Mouse (Mus musculus): Measurements from ENCODE around the gene Tex264. TPM values are rescaled to one million over a fixed set of nuclear protein-coding genes. Genes with fewer than 3 reads are reported as not detected.
A peak's percentile ranks its signal among the peaks of the same experiment; 100 is the strongest.

The Tex264 gene
- polyA plus RNA-seq, 1 experiment from 2014 or later, result 59.7 TPM

DNA sequence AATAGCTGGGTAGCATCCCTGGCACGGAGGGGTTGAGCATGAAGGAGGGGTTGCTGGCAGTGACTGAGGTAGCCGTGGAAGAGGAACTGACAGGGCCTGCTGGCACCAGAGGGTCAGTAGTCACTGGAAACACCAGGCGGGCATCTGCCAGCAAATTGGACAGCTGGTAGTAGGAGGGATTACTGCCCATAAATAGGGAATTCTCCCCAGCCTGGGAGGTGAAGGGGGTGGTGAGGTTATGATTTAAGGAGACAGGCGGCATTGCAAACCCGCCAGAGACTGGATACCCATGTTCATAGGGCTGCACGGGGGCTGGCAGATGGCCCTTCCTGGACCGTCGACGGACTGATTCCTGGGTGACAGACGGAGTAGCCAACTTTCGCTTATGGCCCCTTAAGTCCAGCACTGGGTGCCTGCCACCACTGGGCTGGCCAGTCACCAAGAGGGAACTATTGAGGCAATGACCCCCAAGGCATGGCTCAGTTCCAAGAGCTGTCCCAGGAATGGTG, 7.3 kb upstream of the Tex264 start:
- WGBS, result 87% methylated on average over 11 of the region's 11 CpGs
- Histone ChIP-seq H3K4me3 (replicated peaks; ENCODE audit: low read length) (no peak overlapping the region), H3K4me1 (replicated peaks; ENCODE audit: control insufficient read depth, insufficient read depth, low read length) (no peaks in the 10 kb centered on the region), H3K9me3 (ENCODE audit: control insufficient read depth, low read length) (no peaks in the 10 kb centered on the region), H3K36me3 (ENCODE audit: control insufficient read depth, insufficient read depth) (peaks cover 11% of the 10 kb centered on the region; the same call in 1 of the 2 replicates), H3K27me3 (replicated peaks; ENCODE audit: control insufficient read depth, insufficient read depth, low read length) (no peaks in the 10 kb centered on the region), H3K9ac (replicated peaks; ENCODE audit: low read depth, low read length) (no peak overlapping the region), H3K27ac (ENCODE audit: low read length) (no peak overlapping the region), H3K4me2 (ENCODE audit: low read length) (no peak overlapping the region)
- no peak for ATAC-seq

DNA sequence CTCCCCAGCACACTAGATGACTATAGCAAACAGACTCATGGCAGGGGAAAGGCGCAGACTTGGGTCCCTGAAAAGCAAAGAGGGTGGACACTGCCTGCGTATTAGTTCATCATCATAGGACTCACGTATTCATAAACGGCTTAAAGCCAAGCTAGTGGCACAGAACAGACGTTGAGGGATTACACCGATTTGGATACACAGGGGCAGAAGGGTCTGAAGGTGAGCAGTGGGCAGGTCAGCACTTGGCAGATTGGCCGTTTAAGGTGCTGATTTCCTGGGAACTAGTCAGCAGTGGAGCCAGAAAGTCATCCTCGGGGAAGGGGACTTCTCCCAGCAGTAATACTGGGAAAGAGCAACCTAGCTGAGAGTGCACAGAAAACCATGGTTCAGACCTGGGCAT, 3.1 kb upstream of the Tex264 start:
- peaks cover 19% of the 10 kb centered on the region for H3K4me1 ChIP-seq (replicated peaks; ENCODE audit: control insufficient read depth, insufficient read depth, low read length)
- H3K27ac ChIP-seq (ENCODE audit: low read length), result no peak overlapping the region
- H3K4me3 ChIP-seq (replicated peaks; ENCODE audit: low read length), result no peak overlapping the region
- H3K9ac ChIP-seq (replicated peaks; ENCODE audit: low read depth, low read length), result no peak overlapping the region
- ATAC-seq, result no peak
- H3K27me3 ChIP-seq (replicated peaks; ENCODE audit: control insufficient read depth, insufficient read depth, low read length), result no peaks in the 10 kb centered on the region
- H3K36me3 ChIP-seq (ENCODE audit: control insufficient read depth, insufficient read depth), result peaks cover 8% of the 10 kb centered on the region; the same call in 1 of the 2 replicates
- 89% methylated on average over 8 of the region's 8 CpGs for WGBS
- H3K9me3 ChIP-seq (ENCODE audit: control insufficient read depth, low read length), result no peaks in the 10 kb centered on the region
- H3K4me2 ChIP-seq (ENCODE audit: low read length), result no peak overlapping the region

DNA sequence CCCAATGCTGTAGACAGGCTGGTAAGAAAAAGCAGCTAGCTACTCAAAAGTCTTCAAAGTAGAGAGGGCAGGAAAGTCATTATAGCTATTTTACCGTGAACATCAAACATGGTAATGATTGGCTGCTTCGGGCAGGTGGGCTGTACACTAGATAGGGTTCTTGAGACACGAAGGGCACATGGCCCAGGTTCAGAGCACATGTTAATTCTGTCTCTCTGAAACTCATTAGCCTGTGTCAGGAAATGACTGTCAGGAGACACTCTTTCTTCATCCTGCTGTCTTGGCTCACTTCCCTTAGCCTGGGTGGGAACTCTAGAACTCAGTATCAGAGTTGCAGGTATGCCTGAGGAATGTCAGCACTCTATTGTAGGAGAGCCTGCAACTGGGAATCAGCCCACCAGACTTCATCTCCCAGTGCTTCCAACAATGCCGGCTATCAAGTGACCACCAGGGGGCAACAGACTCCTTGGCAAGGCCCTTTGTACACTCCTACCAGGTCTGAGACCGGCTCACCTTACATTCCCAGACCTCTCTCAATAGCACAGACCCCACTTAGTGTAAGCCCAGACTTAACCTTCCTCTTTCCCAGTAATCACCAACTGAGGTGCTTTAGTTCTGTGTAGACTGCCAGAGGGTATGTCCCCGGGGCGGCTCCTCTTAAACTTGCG, 1.4 kb upstream of the Tex264 start:
- Histone ChIP-seq H3K4me3 (replicated peaks; ENCODE audit: low read length) (no peak overlapping the region), H3K9me3 (ENCODE audit: control insufficient read depth, low read length) (no peaks in the 10 kb centered on the region), H3K27ac (ENCODE audit: low read length) (no peak overlapping the region), H3K9ac (replicated peaks; ENCODE audit: low read depth, low read length) (no peak overlapping the region), H3K36me3 (ENCODE audit: control insufficient read depth, insufficient read depth) (no peaks in the 10 kb centered on the region), H3K4me1 (replicated peaks; ENCODE audit: control insufficient read depth, insufficient read depth, low read length) (peaks cover 19% of the 10 kb centered on the region), H3K27me3 (replicated peaks; ENCODE audit: control insufficient read depth, insufficient read depth, low read length) (no peaks in the 10 kb centered on the region), H3K4me2 (ENCODE audit: low read length) (no peak overlapping the region)
- peak; percentile 20; the same call in 1 of the 2 replicates for ATAC-seq
- WGBS, result 30% methylated on average over 8 of the region's 8 CpGs

DNA sequence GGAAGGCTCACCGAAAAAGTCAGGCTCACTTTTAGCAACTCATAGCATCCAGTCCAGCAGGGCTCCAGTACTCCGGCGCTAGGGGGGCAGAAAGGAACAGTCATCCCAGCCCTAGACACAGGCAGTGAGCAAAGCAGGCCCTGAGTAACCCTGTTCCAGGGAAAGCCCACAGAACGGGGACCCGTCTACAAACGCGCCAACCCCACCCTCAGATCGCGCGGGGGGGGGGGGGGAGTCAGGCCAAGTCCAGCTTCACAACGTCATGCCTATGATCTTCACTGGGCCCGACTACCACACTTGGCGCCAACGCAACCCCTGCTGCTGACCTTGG, 844 bp downstream of the Tex264 start:
- Histone ChIP-seq H3K9me3 (ENCODE audit: control insufficient read depth, low read length) (no peaks in the 10 kb centered on the region), H3K36me3 (ENCODE audit: control insufficient read depth, insufficient read depth) (0 out of 2 replicates have a peak, but pooled peaks cover 3% of the 10 kb centered on the region), H3K27me3 (replicated peaks; ENCODE audit: control insufficient read depth, insufficient read depth, low read length) (no peaks in the 10 kb centered on the region), H3K27ac (ENCODE audit: low read length) (no peak overlapping the region), H3K4me1 (replicated peaks; ENCODE audit: control insufficient read depth, insufficient read depth, low read length) (peaks cover 19% of the 10 kb centered on the region), H3K4me2 (ENCODE audit: low read length) (peak overlapping the region; percentile 94), H3K9ac (replicated peaks; ENCODE audit: low read depth, low read length) (peak overlapping the region; percentile 82), H3K4me3 (replicated peaks; ENCODE audit: low read length) (peak overlapping the region; percentile 90)
- peak; percentile 2; the same call in 1 of the 2 replicates for ATAC-seq
- WGBS, result 4% methylated on average over 11 of the region's 14 CpGs

DNA sequence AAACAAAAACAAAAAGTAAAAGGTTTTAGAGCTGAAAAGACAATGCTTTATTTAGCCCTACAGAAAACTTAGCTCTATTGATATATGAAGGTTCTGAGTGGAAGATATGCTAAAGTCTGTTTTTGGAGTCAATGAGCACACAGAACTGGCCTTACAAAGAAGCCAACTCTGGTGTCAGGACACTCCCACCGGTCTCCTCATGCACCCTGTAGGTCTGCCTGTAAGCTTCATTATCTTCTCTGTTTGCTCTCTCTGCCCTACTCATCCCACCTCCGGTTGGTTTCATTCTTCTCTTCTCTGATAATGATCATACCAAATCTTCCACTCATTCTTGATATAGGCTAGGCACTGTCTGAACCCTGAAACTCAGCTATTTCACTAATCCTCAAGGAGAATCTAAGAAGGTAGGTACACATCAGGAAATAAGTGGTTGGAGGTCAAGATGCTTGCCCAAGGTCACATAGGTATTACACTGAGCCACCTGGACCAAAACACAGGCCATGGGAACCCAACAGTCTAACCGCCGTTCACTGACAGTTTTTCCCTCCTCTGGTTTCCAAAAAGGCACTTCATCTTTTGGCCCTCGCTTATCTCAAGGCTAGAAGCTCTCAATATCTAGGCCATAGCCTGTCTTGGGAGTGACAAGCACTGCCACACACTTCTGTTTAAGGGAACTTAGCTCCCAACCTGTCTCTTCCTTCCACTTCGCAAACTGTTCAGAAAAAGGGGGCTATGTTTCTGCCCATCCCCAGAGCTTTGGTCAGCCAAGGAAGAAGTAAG, 1.4 kb downstream of the Tex264 start:
- H3K4me2 ChIP-seq (ENCODE audit: low read length), result peak overlapping the region; percentile 94
- ATAC-seq, result no peak
- peaks cover 19% of the 10 kb centered on the region for H3K4me1 ChIP-seq (replicated peaks; ENCODE audit: control insufficient read depth, insufficient read depth, low read length)
- H3K4me3 ChIP-seq (replicated peaks; ENCODE audit: low read length), result peak overlapping the region; percentile 90
- WGBS, result 84% methylated on average over 6 of the region's 6 CpGs
- no peaks in the 10 kb centered on the region for H3K27me3 ChIP-seq (replicated peaks; ENCODE audit: control insufficient read depth, insufficient read depth, low read length)
- no peaks in the 10 kb centered on the region for H3K9me3 ChIP-seq (ENCODE audit: control insufficient read depth, low read length)
- no peak overlapping the region for H3K27ac ChIP-seq (ENCODE audit: low read length)
- peak overlapping the region; percentile 82; the same call in 1 of the 2 replicates for H3K9ac ChIP-seq (replicated peaks; ENCODE audit: low read depth, low read length)
- H3K36me3 ChIP-seq (ENCODE audit: control insufficient read depth, insufficient read depth), result peaks cover 3% of the 10 kb centered on the region; the same call in 1 of the 2 replicates

DNA sequence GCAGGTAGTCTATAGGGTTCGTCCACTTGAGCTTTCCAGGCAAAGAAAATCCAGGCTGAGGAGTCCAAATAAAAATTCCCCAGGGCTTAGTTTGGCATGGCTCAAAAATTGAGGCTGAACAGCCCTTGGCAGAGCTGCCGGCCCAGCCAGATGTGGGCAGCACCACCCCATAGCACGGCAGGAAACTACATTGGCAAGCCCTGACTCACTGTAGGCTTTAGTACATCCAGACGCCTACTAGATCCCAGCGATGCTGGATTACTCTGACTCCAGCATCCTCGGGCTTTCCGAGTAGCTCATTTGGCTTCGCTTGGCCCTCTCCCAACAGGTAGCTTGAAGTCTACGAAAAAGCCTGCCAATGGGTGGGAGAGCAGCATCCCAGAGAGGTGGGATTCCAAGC, 4.7 kb downstream of the Tex264 start:
- H3K9ac ChIP-seq (replicated peaks; ENCODE audit: low read depth, low read length), result no peak overlapping the region
- no peak overlapping the region for H3K4me3 ChIP-seq (replicated peaks; ENCODE audit: low read length)
- H3K4me2 ChIP-seq (ENCODE audit: low read length), result no peak overlapping the region
- H3K9me3 ChIP-seq (ENCODE audit: control insufficient read depth, low read length), result no peaks in the 10 kb centered on the region
- H3K36me3 ChIP-seq (ENCODE audit: control insufficient read depth, insufficient read depth), result peaks cover 6% of the 10 kb centered on the region; the same call in 1 of the 2 replicates
- no peak for ATAC-seq
- H3K27ac ChIP-seq (ENCODE audit: low read length), result no peak overlapping the region
- H3K4me1 ChIP-seq (replicated peaks; ENCODE audit: control insufficient read depth, insufficient read depth, low read length), result peaks cover 12% of the 10 kb centered on the region
- no peaks in the 10 kb centered on the region for H3K27me3 ChIP-seq (replicated peaks; ENCODE audit: control insufficient read depth, insufficient read depth, low read length)
- WGBS, result 89% methylated on average over 9 of the region's 9 CpGs

DNA sequence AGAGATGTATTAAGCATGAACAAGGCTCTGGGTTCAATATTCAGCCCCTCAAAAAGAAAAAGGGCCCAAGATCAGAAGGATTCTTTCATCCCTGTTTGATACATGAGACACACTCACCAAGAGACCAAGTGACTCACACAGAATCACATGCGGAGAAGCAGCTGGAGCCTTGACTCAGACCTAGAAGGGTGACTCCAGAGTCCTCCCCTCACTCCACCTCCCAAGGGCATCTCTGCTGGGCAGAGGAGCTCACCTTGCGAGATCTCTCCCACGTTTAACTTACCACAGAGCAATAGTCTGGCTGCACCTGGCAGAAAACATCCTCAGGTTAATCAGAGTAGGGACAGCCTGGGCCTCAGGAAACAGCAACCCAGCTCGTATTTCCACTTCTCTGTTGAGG, 7.5 kb downstream of the Tex264 start:
- Histone ChIP-seq H3K36me3 (ENCODE audit: control insufficient read depth, insufficient read depth) (peaks cover 6% of the 10 kb centered on the region; the same call in 1 of the 2 replicates), H3K4me1 (replicated peaks; ENCODE audit: control insufficient read depth, insufficient read depth, low read length) (no peaks in the 10 kb centered on the region), H3K27me3 (replicated peaks; ENCODE audit: control insufficient read depth, insufficient read depth, low read length) (no peaks in the 10 kb centered on the region), H3K27ac (ENCODE audit: low read length) (no peak overlapping the region), H3K4me3 (replicated peaks; ENCODE audit: low read length) (no peak overlapping the region), H3K9ac (replicated peaks; ENCODE audit: low read depth, low read length) (no peak overlapping the region), H3K4me2 (ENCODE audit: low read length) (no peak overlapping the region), H3K9me3 (ENCODE audit: control insufficient read depth, low read length) (no peaks in the 10 kb centered on the region)
- WGBS, result 78% methylated on average over 4 of the region's 4 CpGs
- no peak for ATAC-seq

DNA sequence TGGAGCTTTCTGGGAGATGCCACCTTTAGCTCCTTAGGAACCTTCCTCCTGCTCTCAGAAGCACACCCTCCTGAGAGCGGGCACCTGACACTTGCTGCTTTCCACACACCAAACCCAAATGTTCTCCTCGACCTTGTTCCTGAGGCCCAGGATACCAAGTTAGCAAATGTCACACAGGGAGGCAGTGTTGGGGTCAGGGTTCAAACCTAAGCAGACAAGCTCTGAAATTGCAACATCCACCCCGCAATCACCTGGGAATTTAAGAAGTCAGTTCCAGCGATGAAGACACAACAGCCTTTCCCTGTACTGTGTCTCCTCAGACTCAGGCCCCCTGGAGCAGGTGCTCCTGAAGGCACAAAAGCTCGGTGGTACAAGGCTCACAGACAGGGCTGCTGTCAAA, 8.0 kb downstream of the Tex264 start:
- no peaks in the 10 kb centered on the region for H3K27me3 ChIP-seq (replicated peaks; ENCODE audit: control insufficient read depth, insufficient read depth, low read length)
- ATAC-seq, result no peak
- 88% methylated on average over 5 of the region's 5 CpGs for WGBS
- H3K36me3 ChIP-seq (ENCODE audit: control insufficient read depth, insufficient read depth), result peaks cover 6% of the 10 kb centered on the region; the same call in 1 of the 2 replicates
- no peaks in the 10 kb centered on the region for H3K4me1 ChIP-seq (replicated peaks; ENCODE audit: control insufficient read depth, insufficient read depth, low read length)
- H3K4me3 ChIP-seq (replicated peaks; ENCODE audit: low read length), result no peak overlapping the region
- no peak overlapping the region for H3K4me2 ChIP-seq (ENCODE audit: low read length)
- no peaks in the 10 kb centered on the region for H3K9me3 ChIP-seq (ENCODE audit: control insufficient read depth, low read length)
- H3K27ac ChIP-seq (ENCODE audit: low read length), result no peak overlapping the region
- H3K9ac ChIP-seq (replicated peaks; ENCODE audit: low read depth, low read length), result no peak overlapping the region

DNA sequence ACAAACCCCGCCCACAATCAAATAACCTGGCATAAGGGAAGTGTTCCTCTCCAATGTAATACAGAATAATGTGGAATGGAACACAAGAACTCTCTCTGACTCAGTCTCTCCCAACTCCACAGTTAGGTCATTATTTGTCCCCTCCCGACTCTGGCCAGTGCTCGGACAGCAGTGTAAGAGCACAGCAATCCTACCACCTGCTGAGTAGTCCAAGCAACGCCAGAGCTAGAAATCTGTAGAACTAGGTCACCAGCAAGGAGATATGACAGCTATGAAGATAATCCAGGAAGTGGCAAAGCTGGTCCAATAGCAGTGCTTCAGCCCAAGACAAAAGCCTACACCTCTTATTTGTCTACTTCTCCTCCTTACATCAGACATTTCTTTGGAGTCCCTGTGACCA, 9.2 kb downstream of the Tex264 start:
- Histone ChIP-seq H3K27me3 (replicated peaks; ENCODE audit: control insufficient read depth, insufficient read depth, low read length) (no peaks in the 10 kb centered on the region), H3K4me2 (ENCODE audit: low read length) (no peak overlapping the region), H3K9me3 (ENCODE audit: control insufficient read depth, low read length) (no peaks in the 10 kb centered on the region), H3K4me3 (replicated peaks; ENCODE audit: low read length) (no peak overlapping the region), H3K27ac (ENCODE audit: low read length) (no peak overlapping the region), H3K36me3 (ENCODE audit: control insufficient read depth, insufficient read depth) (peaks cover 3% of the 10 kb centered on the region; the same call in 1 of the 2 replicates), H3K9ac (replicated peaks; ENCODE audit: low read depth, low read length) (no peak overlapping the region), H3K4me1 (replicated peaks; ENCODE audit: control insufficient read depth, insufficient read depth, low read length) (no peaks in the 10 kb centered on the region)
- ATAC-seq, result no peak
- WGBS, result 78% methylated on average over 4 of the region's 4 CpGs

All from forebrain, embryonic 16.5 days (tissue).